Mouse (Mus musculus): ENCODE measurements around the gene Hsd17b13.

DNA sequence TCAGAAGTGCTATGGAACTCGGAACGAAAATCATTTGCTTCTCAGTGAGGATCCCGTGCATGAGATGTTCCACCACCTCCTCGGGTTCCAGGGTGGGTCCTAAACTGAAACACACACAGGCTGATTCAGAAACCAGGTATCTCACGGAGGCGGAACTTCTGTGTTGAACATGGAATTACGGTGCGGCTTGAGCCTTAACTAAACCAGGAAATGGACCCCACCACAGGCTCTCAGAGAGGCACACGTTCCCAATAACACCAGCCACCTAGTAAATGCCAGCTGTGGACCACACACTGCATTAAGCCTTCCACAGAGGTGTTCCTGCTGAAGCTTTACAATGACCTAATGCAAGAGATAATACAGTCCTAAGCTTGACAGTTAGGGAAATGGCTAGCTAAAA is 15.6 kb upstream of the Hsd17b13 start:
- TF ChIP-seq CTCF (IDR thresholded peaks at IDR 0.05; ENCODE audit: borderline replicate concordance, insufficient read depth, low read depth, low read length): no peak
- TF ChIP-seq POLR2A (IDR thresholded peaks at IDR 0.05; ENCODE audit: borderline replicate concordance, insufficient read depth, low read length): no peak

Data from cerebellum, adult 2 months (tissue).